Mouse (Mus musculus) limb, embryonic 10.5 days (tissue): Measurements from ENCODE around the gene Wdr46. TPM values are rescaled to one million over a fixed set of nuclear protein-coding genes. Genes with fewer than 3 reads are reported as not detected.
"Not testable (repeated sequence)": the region's sequence is repeated elsewhere in the genome, so short reads cannot be mapped to it uniquely, and the experiment has no call there.

Source experiments
- DNase-seq: peaks from one replicate; pipeline ENCODE4 v3.0.0-alpha.2; 2017; ENCODE audit warnings: low spot score
- H3K27ac ChIP-seq: fragments of 300-500 bp; sonication (generic); 2 replicates; pipeline ENCODE4 v1.5.1; 2016; ENCODE audit warnings: mild to moderate bottlenecking
- H3K27me3 ChIP-seq: fragments of 300-500 bp; sonication (generic); 2 replicates; pipeline ENCODE4 v1.6.1; 2016; ENCODE audit warnings: low read depth, mild to moderate bottlenecking; ENCODE audit not compliant: poor library complexity, severe bottlenecking
- H3K36me3 ChIP-seq: fragments of 300-500 bp; sonication (generic); 2 replicates; pipeline ENCODE4 v1.6.1; 2016; ENCODE audit warnings: mild to moderate bottlenecking, moderate library complexity
- H3K4me1 ChIP-seq: fragments of 300-500 bp; sonication (generic); 2 replicates; pipeline ENCODE4 v1.6.1; 2016
- H3K4me3 ChIP-seq: fragments of 300-500 bp; sonication (generic); 2 replicates; pipeline ENCODE4 v1.5.1; 2016; ENCODE audit warnings: mild to moderate bottlenecking, moderate library complexity
- H3K9me3 ChIP-seq: fragments of 300-500 bp; sonication (generic); replicated peaks from 2 replicates; pipeline ENCODE4 v1.6.1; 2016; ENCODE audit warnings: mild to moderate bottlenecking
- WGBS: fragments of 180-500 bp; shearing (Covaris S2); methylation state at CpG from one replicate; pipeline ENCODE4 v1.1.7; 2016; 5-methylcytosine and 5-hydroxymethylcytosine counted together
- polyA plus RNA-seq: library from polyadenylated mRNA; unstranded; fragments of >200 nt; fragmentation: Nextera tagmentation; extraction: Ambion mirVana; gene quantifications from 2 replicates; pipeline ENCODE4 v1.2.1, GENCODE M21; 2016

Gene Wdr46
- polyA plus RNA-seq, 1 experiment from 2014 or later: 61.7 TPM

- H3K4me3 ChIP-seq: peak overlapping the region; percentile 90
- peaks cover 74% of the 10 kb centered on the region for H3K36me3 ChIP-seq
- 2% methylated on average over 26 of the region's 26 CpGs for WGBS
- peaks cover 24% of the 10 kb centered on the region for H3K4me1 ChIP-seq
- DNase-seq: no peak
- H3K27ac ChIP-seq: peak overlapping the region; percentile 86
- H3K27me3 ChIP-seq: no peaks in the 10 kb centered on the region
- no peaks in the 10 kb centered on the region for H3K9me3 ChIP-seq
Observed at GRCm38 (mm10) chr17:33940981-33941380, 521 bp downstream of the Wdr46 start.

DNA sequence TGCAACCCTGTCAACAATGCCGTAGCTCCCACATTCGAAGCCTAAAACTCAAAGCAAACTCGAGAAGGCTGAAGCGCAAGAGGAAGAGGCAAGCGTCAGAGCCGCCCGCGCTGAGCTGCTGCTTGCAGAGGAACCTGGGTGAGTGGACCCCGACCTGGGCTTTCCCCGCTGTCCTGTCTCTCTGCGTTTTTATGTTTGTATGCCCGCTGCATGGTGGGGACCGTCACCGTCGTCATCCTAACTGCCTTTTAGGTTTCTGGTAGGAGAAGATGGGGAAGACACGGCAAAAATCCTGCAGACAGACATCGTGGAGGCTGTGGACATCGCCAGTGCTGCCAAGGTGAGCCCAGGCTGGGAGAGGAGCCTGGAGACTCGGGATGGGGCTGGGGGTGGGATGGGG is 921 bp downstream of the Wdr46 start:
- H3K27me3 ChIP-seq: no peaks in the 10 kb centered on the region
- no peak overlapping the region for H3K27ac ChIP-seq
- no peaks in the 10 kb centered on the region for H3K9me3 ChIP-seq
- peaks cover 24% of the 10 kb centered on the region for H3K4me1 ChIP-seq
- H3K4me3 ChIP-seq: peak overlapping the region; percentile 90
- WGBS: 60% methylated on average over 19 of the region's 19 CpGs
- no peak for DNase-seq
- peaks cover 74% of the 10 kb centered on the region for H3K36me3 ChIP-seq

GRCm38 (mm10) chr17:33943454-33943853 is 3.0 kb downstream of the Wdr46 start:
- no peak overlapping the region for H3K4me3 ChIP-seq
- 96% methylated on average over 15 of the region's 15 CpGs for WGBS

GRCm38 (mm10) chr17:33947430-33948089 is 7.1 kb downstream of the Wdr46 start:
- peaks cover 96% of the 10 kb centered on the region for H3K36me3 ChIP-seq
- DNase-seq: no peak
- peaks cover 30% of the 10 kb centered on the region for H3K4me1 ChIP-seq
- H3K27me3 ChIP-seq: no peaks in the 10 kb centered on the region
- no peaks in the 10 kb centered on the region for H3K9me3 ChIP-seq
- H3K4me3 ChIP-seq: no peak overlapping the region
- 97% methylated on average over 10 of the region's 10 CpGs for WGBS
- no peak overlapping the region for H3K27ac ChIP-seq

More at GRCm38 (mm10) chr17:33943454-33943853, 3.0 kb downstream of the Wdr46 start:
- no peaks in the 10 kb centered on the region for H3K9me3 ChIP-seq
- no peak for DNase-seq
- peaks cover 75% of the 10 kb centered on the region for H3K36me3 ChIP-seq
- no peaks in the 10 kb centered on the region for H3K27me3 ChIP-seq
- H3K4me1 ChIP-seq: peaks cover 24% of the 10 kb centered on the region
- H3K27ac ChIP-seq: no peak overlapping the region

- no peaks in the 10 kb centered on the region for H3K27me3 ChIP-seq
- H3K4me3 ChIP-seq: no peak overlapping the region
- no peak for DNase-seq
- peaks cover 96% of the 10 kb centered on the region for H3K36me3 ChIP-seq
- H3K27ac ChIP-seq: no peak overlapping the region
- 87% methylated on average over 22 of the region's 22 CpGs for WGBS
- H3K4me1 ChIP-seq: peaks cover 37% of the 10 kb centered on the region
- no peaks in the 10 kb centered on the region for H3K9me3 ChIP-seq
Observed at GRCm38 (mm10) chr17:33948090-33948904, 7.8 kb downstream of the Wdr46 start.

GRCm38 (mm10) chr17:33948905-33949537 is 8.6 kb downstream of the Wdr46 start:
- no peak overlapping the region for H3K4me3 ChIP-seq
- no peak for DNase-seq
- WGBS: 92% methylated on average over 19 of the region's 19 CpGs
- no peaks in the 10 kb centered on the region for H3K27me3 ChIP-seq
- H3K36me3 ChIP-seq: peaks cover 97% of the 10 kb centered on the region
- no peak overlapping the region for H3K27ac ChIP-seq
- peaks cover 44% of the 10 kb centered on the region for H3K4me1 ChIP-seq
- no peaks in the 10 kb centered on the region for H3K9me3 ChIP-seq

GRCm38 (mm10) chr17:33950131-33950625 is 9.7 kb downstream of the Wdr46 start:
- H3K9me3 ChIP-seq: no peaks in the 10 kb centered on the region
- H3K27me3 ChIP-seq: no peaks in the 10 kb centered on the region
- peaks cover 51% of the 10 kb centered on the region for H3K4me1 ChIP-seq
- H3K36me3 ChIP-seq: peaks cover 93% of the 10 kb centered on the region
- peak overlapping the region; percentile 99 for H3K4me3 ChIP-seq
- WGBS: 76% methylated on average over 10 of the region's 10 CpGs
- DNase-seq: no peak
- peak overlapping the region; percentile 88; the same call in 1 of the 2 replicates for H3K27ac ChIP-seq

- peak within 1 kb of the TSS; percentile 88 for H3K27ac ChIP-seq
- H3K27me3 ChIP-seq: no peaks in the 10 kb centered on the region
- WGBS: 1% methylated on average over 45 of the region's 45 CpGs
- H3K9me3 ChIP-seq: no peaks in the 10 kb centered on the region
- peaks cover 82% of the 10 kb centered on the region for H3K36me3 ChIP-seq
- H3K4me1 ChIP-seq: peaks cover 53% of the 10 kb centered on the region
- H3K4me3 ChIP-seq: peak within 1 kb of the TSS; percentile 99
- peak; percentile 92 for DNase-seq
Observed at GRCm38 (mm10) chr17:33951021-33951946, 10.8 kb downstream of the Wdr46 start, which contains the start of gene B3galt4. Gene B3galt4, minus strand, starts transcription at chr17:33951488.

- not testable (repeated sequence) for H3K9me3 ChIP-seq, H3K27ac ChIP-seq, DNase-seq, H3K27me3 ChIP-seq
- H3K4me3 ChIP-seq: peak overlapping the region; percentile 99
- H3K36me3 ChIP-seq: peaks cover 76% of the 10 kb centered on the region
- 80% methylated on average over 13 of the region's 13 CpGs for WGBS
- H3K4me1 ChIP-seq: peaks cover 59% of the 10 kb centered on the region
Observed at GRCm38 (mm10) chr17:33952015-33952414, 11.6 kb downstream of the Wdr46 start.

DNA sequence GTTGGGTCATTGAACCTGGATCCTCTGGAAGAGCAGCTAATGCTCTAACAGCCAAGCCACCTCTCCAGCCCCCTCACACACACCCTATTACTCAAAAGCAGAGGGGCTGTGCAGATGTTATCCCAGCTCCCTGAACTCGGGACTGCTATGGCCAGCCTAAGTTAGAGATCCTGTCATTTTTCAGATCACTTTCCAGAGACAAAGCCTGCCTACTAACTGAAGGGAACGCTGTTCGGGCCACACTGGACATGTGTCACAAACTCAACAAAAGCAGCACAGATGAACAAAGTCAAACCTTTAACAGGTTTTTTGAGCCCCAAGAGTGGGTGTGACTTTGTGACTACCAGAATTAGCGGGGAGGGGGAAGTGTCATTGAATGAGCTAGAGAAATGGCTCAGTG is 12.4 kb downstream of the Wdr46 start:
- Histone ChIP-seq H3K4me1 (peaks cover 66% of the 10 kb centered on the region), H3K4me3 (peak overlapping the region; percentile 99), H3K27ac (no peak overlapping the region), H3K27me3 (no peaks in the 10 kb centered on the region), H3K36me3 (peaks cover 69% of the 10 kb centered on the region), H3K9me3 (no peaks in the 10 kb centered on the region)
- WGBS: 84% methylated on average over 4 of the region's 4 CpGs
- DNase-seq: no peak

- Histone ChIP-seq H3K27ac (no peak overlapping the region), H3K9me3 (no peaks in the 10 kb centered on the region), H3K4me3 (peak overlapping the region; percentile 99), H3K27me3 (no peaks in the 10 kb centered on the region), H3K36me3 (peaks cover 69% of the 10 kb centered on the region), H3K4me1 (peaks cover 66% of the 10 kb centered on the region)
- DNase-seq: no peak
- 77% methylated on average over 3 of the region's 3 CpGs for WGBS
Observed at GRCm38 (mm10) chr17:33953310-33953709, 12.8 kb downstream of the Wdr46 start.
